Comparison of ENCODE assay signal across 8 mouse cellular contexts in genomic region chr19:5894002-5894678, GRCm38 (mm10). TPM values are rescaled to one million over a fixed set of nuclear protein-coding genes. Genes with fewer than 3 reads are reported as not detected.
DNase-seq lines count a peak whose midpoint lies in the region; ATAC-seq and TF ChIP-seq lines count a peak whose summit lies in the region.

TSS of gene Tigd3 (minus strand) at chr19:5894149.

- H3K36me3 ChIP-seq in ES-Bruce4 (ENCODE audit: control insufficient read depth, insufficient read depth, low read length, poor library complexity, severe bottlenecking), result peaks cover 5% of the 10 kb centered on the region; the same call in 1 of the 2 replicates
- peaks cover 49% of the 10 kb centered on the region for H3K36me3 ChIP-seq in forebrain, embryonic 12.5 days (replicated peaks)
- H3K36me3 ChIP-seq in heart, postnatal 0 days (replicated peaks; ENCODE audit: control insufficient read depth, insufficient read depth, low read length), result peaks cover 19% of the 10 kb centered on the region
- H3K36me3 ChIP-seq in liver, embryonic 15.5 days (replicated peaks), result peaks cover 50% of the 10 kb centered on the region
- peaks cover 9% of the 10 kb centered on the region for H3K36me3 ChIP-seq in neural tube, embryonic 11.5 days (ENCODE audit: control insufficient read depth, insufficient read depth, low read length)
- peaks cover 9% of the 10 kb centered on the region for H3K36me3 ChIP-seq in stomach, embryonic 16.5 days (ENCODE audit: control insufficient read depth, insufficient read depth, low read length)

- H3K4me3 ChIP-seq in ES-Bruce4 (ENCODE audit: low read depth, low read length), result peak within 1 kb of the TSS; percentile 90
- H3K4me3 ChIP-seq in forebrain, embryonic 12.5 days (replicated peaks), result peak within 1 kb of the TSS; percentile 70
- peak within 1 kb of the TSS; percentile 60 for H3K4me3 ChIP-seq in heart, postnatal 0 days (ENCODE audit: low read depth, low read length)
- peak within 1 kb of the TSS; percentile 73 for H3K4me3 ChIP-seq in liver, embryonic 15.5 days (replicated peaks)
- peak within 1 kb of the TSS; percentile 63 for H3K4me3 ChIP-seq in neural tube, embryonic 11.5 days (ENCODE audit: low read depth, low read length)
- peak within 1 kb of the TSS; percentile 60 for H3K4me3 ChIP-seq in stomach, embryonic 16.5 days (replicated peaks; ENCODE audit: low read length)

- peak; percentile 95 for DNase-seq in c-Kit-positive CD71-positive TER-119-positive erythroid progenitor cells, embryonic 14.5 days (ENCODE audit: low spot score)
- peak; percentile 92 for DNase-seq in heart, postnatal 0 days (ENCODE audit: low spot score)
- peak; percentile 96 to 97 for DNase-seq in kidney, postnatal 36 days
- DNase-seq in neural tube, embryonic 11.5 days (ENCODE audit: low spot score), result peak; percentile 96

- TF ChIP-seq EP300 in ES-Bruce4 (IDR thresholded peaks at IDR 0.05; ENCODE audit: insufficient read depth, low read depth, low read length), result no peak
- TF ChIP-seq EP300 in heart, postnatal 0 days (IDR thresholded peaks at IDR 0.05; ENCODE audit: low read depth), result no peak

- 5% methylated on average over 36 of the region's 36 CpGs for WGBS in forebrain, embryonic 12.5 days
- 2% methylated on average over 36 of the region's 36 CpGs for WGBS in heart, postnatal 0 days
- 4% methylated on average over 36 of the region's 36 CpGs for WGBS in liver, embryonic 15.5 days (ENCODE audit: insufficient replicate concordance)
- 5% methylated on average over 36 of the region's 36 CpGs for WGBS in neural tube, embryonic 11.5 days
- WGBS in stomach, embryonic 16.5 days, result 2% methylated on average over 35 of the region's 36 CpGs

- H3K27ac ChIP-seq in ES-Bruce4 (ENCODE audit: insufficient read depth, low read length), result no peak within 1 kb of the TSS
- H3K27ac ChIP-seq in forebrain, embryonic 12.5 days, result peak within 1 kb of the TSS; percentile 83
- peak within 1 kb of the TSS; percentile 28; the same call in 1 of the 2 replicates for H3K27ac ChIP-seq in heart, postnatal 0 days (ENCODE audit: low read depth)
- H3K27ac ChIP-seq in liver, embryonic 15.5 days (replicated peaks), result peak within 1 kb of the TSS; percentile 82
- H3K27ac ChIP-seq in neural tube, embryonic 11.5 days (ENCODE audit: low read depth, low read length), result peak within 1 kb of the TSS; percentile 35; the same call in 1 of the 2 replicates
- H3K27ac ChIP-seq in stomach, embryonic 16.5 days (ENCODE audit: low read length), result no peak within 1 kb of the TSS

- peak within 1 kb of the TSS; percentile 79 for H3K9ac ChIP-seq in ES-Bruce4 (ENCODE audit: low read depth, poor library complexity, severe bottlenecking)
- H3K9ac ChIP-seq in forebrain, embryonic 12.5 days, result peak within 1 kb of the TSS; percentile 94
- H3K9ac ChIP-seq in heart, postnatal 0 days (replicated peaks; ENCODE audit: low read depth, low read length), result peak within 1 kb of the TSS; percentile 64
- H3K9ac ChIP-seq in liver, embryonic 15.5 days, result peak within 1 kb of the TSS; percentile 89
- H3K9ac ChIP-seq in neural tube, embryonic 11.5 days (ENCODE audit: low read length), result peak within 1 kb of the TSS; percentile 84
- peak within 1 kb of the TSS; percentile 89 for H3K9ac ChIP-seq in stomach, embryonic 16.5 days (ENCODE audit: low read length)

- TF ChIP-seq CTCF in ES-Bruce4 (IDR thresholded peaks at IDR 0.05; ENCODE audit: low read depth, low read length), result no peak
- no peak for TF ChIP-seq CTCF in heart, postnatal 0 days (IDR thresholded peaks at IDR 0.05; ENCODE audit: low read depth)

- H3K27me3 ChIP-seq in ES-Bruce4 (ENCODE audit: control insufficient read depth, insufficient read depth, low read length, poor library complexity, severe bottlenecking), result no peaks in the 10 kb centered on the region
- no peaks in the 10 kb centered on the region for H3K27me3 ChIP-seq in forebrain, embryonic 12.5 days
- no peaks in the 10 kb centered on the region for H3K27me3 ChIP-seq in heart, postnatal 0 days (ENCODE audit: control insufficient read depth, insufficient read depth, low read length)
- peaks cover 20% of the 10 kb centered on the region for H3K27me3 ChIP-seq in liver, embryonic 15.5 days
- no peaks in the 10 kb centered on the region for H3K27me3 ChIP-seq in neural tube, embryonic 11.5 days (ENCODE audit: control insufficient read depth, insufficient read depth, low read length)
- no peaks in the 10 kb centered on the region for H3K27me3 ChIP-seq in stomach, embryonic 16.5 days (ENCODE audit: control insufficient read depth, insufficient read depth, low read length)

- no peaks in the 10 kb centered on the region for H3K9me3 ChIP-seq in ES-Bruce4 (replicated peaks; ENCODE audit: control insufficient read depth, insufficient read depth, low read length, poor library complexity, severe bottlenecking)
- H3K9me3 ChIP-seq in forebrain, embryonic 12.5 days, result no peaks in the 10 kb centered on the region
- no peaks in the 10 kb centered on the region for H3K9me3 ChIP-seq in heart, postnatal 0 days (replicated peaks; ENCODE audit: control insufficient read depth, low read length)
- H3K9me3 ChIP-seq in liver, embryonic 15.5 days (replicated peaks), result no peaks in the 10 kb centered on the region
- H3K9me3 ChIP-seq in neural tube, embryonic 11.5 days (ENCODE audit: control insufficient read depth, low read length), result no peaks in the 10 kb centered on the region
- H3K9me3 ChIP-seq in stomach, embryonic 16.5 days (replicated peaks; ENCODE audit: control insufficient read depth, low read length), result no peaks in the 10 kb centered on the region

- peak; percentile 50 for TF ChIP-seq POLR2A in ES-Bruce4 (IDR thresholded peaks at IDR 0.05; ENCODE audit: insufficient read depth, low read length)

- ATAC-seq in forebrain, embryonic 12.5 days (ENCODE audit: low FRiP score), result peak; percentile 98
- peak; percentile 96 for ATAC-seq in heart, postnatal 0 days (ENCODE audit: insufficient read depth, low read depth)
- ATAC-seq in liver, embryonic 15.5 days (ENCODE audit: insufficient read depth), result peak; percentile 95
- peak; percentile 96 for ATAC-seq in neural tube, embryonic 11.5 days (ENCODE audit: insufficient read depth, low FRiP score, low TSS enrichment)
- ATAC-seq in stomach, embryonic 16.5 days (ENCODE audit: insufficient read depth, low FRiP score), result peak; percentile 98

- no peaks in the 10 kb centered on the region for H3K4me1 ChIP-seq in ES-Bruce4 (ENCODE audit: control insufficient read depth, insufficient read depth, low read length)
- peaks cover 21% of the 10 kb centered on the region for H3K4me1 ChIP-seq in forebrain, embryonic 12.5 days
- no peaks in the 10 kb centered on the region for H3K4me1 ChIP-seq in heart, postnatal 0 days (ENCODE audit: control insufficient read depth, insufficient read depth)
- peaks cover 40% of the 10 kb centered on the region for H3K4me1 ChIP-seq in liver, embryonic 15.5 days (replicated peaks)
- H3K4me1 ChIP-seq in neural tube, embryonic 11.5 days (ENCODE audit: control insufficient read depth, insufficient read depth, low read length), result peaks cover 12% of the 10 kb centered on the region; the same call in 1 of the 2 replicates
- H3K4me1 ChIP-seq in stomach, embryonic 16.5 days (ENCODE audit: control insufficient read depth, insufficient read depth, low read length), result peaks cover 7% of the 10 kb centered on the region; the same call in 1 of the 2 replicates

- H3K4me2 ChIP-seq in forebrain, embryonic 12.5 days, result peak within 1 kb of the TSS; percentile 80
- H3K4me2 ChIP-seq in heart, postnatal 0 days (ENCODE audit: low read depth, low read length), result peak within 1 kb of the TSS; percentile 96
- peak within 1 kb of the TSS; percentile 98 for H3K4me2 ChIP-seq in liver, embryonic 15.5 days
- H3K4me2 ChIP-seq in neural tube, embryonic 11.5 days (ENCODE audit: low read depth), result peak within 1 kb of the TSS; percentile 92
- peak within 1 kb of the TSS; percentile 98 for H3K4me2 ChIP-seq in stomach, embryonic 16.5 days (ENCODE audit: low read depth, low read length)

RNA-seq across cellular contexts. Expression of gene Tigd3, which starts in this region (rescaled TPM):
- 1.9 and 3.6 TPM in 2 replicates for polyA plus RNA-seq in ES-Bruce4 (2011; ENCODE audit: insufficient read depth, insufficient read length, low read depth, missing spikeins)
- 11.1 and 12.8 TPM in 2 replicates for polyA plus RNA-seq in forebrain, embryonic 12.5 days (2016; fragmentation: Nextera tagmentation; extraction: Ambion mirVana)
- 0.81 and 3.3 TPM in 2 replicates for total RNA-seq in heart, postnatal 0 days (2014; rRNA removed; ENCODE audit: low replicate concordance)
- polyA plus RNA-seq in heart, postnatal 0 days (2015; fragmentation: Nextera tagmentation; extraction: Ambion mirVana), result 0.85 and 0.91 TPM in 2 replicates
- 2.8 and 2.9 TPM in 2 replicates for polyA plus RNA-seq in liver, embryonic 15.5 days (2015; fragmentation: Nextera tagmentation; extraction: Ambion mirVana)
- polyA plus RNA-seq in neural tube, embryonic 11.5 days (2014; fragmentation: Nextera tagmentation; extraction: Ambion mirVana), result 5.7 and 6.6 TPM in 2 replicates
- 1.7 and 1.8 TPM in 2 replicates for polyA plus RNA-seq in stomach, embryonic 16.5 days (2015; fragmentation: Nextera tagmentation; extraction: Ambion mirVana)

Comparison
In these comparisons a context has a peak if more than half of its experiments do, and no peak if none do; other contexts are left out.
1. H3K27ac ChIP-seq: peak in forebrain, embryonic 12.5 days (single experiment), heart, postnatal 0 days (single experiment), liver, embryonic 15.5 days (single experiment) and neural tube, embryonic 11.5 days (single experiment); none in ES-Bruce4 (single experiment) and stomach, embryonic 16.5 days (single experiment).
2. Peak in every context shown above with its lines, with median percentiles within 50 percentile points of each other: H3K4me3 ChIP-seq, H3K9ac ChIP-seq, DNase-seq, ATAC-seq and H3K4me2 ChIP-seq.